Mouse (Mus musculus): Measurements from ENCODE around the gene Plxnc1. TPM values are rescaled to one million over a fixed set of nuclear protein-coding genes. Genes with fewer than 3 reads are reported as not detected.

The Plxnc1 gene
- total RNA-seq, 4 experiments from 2014 or later = 0.17 to 0.68 (median 0.43) TPM

DNA sequence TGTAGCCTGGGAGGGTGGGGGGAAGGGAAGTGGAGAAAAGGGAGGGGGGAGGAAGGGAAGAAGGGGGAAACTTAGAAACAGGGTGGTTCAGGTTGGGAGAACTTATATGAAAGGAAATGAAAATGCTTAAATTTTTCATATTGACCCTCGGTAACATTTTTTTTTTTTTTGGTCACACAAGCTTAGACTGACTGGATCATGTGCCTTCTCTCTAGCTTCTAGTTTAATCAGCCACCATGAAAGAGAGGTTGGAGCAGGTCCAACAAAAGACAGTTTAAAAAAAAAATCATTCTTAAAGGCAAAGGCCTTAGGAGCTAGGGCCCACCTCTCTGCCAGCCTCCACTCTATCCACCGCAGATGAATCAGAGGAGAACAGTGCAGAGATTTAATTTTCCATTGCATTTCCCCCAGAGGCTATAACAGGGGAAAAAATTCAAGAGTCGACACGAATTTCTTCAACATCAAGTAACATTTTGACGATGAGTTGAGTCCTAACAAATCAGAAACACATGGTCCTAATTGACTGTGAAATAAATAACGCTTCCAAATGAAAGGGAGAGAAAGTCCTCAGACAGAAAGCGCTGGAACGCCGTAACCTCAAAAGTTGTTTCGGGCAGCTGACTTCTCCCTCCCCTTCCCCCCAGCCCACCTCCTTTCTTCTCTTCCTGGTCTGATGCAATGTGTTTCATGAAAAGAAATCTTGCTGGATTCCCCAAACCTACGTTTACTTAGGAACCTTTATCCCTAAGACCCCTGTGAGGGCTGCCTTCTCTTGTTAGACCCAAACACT lies 120.5 kb downstream of the Plxnc1 start:
- no peak for DNase-seq (ENCODE audit: low spot score in 2 of 2)

DNA sequence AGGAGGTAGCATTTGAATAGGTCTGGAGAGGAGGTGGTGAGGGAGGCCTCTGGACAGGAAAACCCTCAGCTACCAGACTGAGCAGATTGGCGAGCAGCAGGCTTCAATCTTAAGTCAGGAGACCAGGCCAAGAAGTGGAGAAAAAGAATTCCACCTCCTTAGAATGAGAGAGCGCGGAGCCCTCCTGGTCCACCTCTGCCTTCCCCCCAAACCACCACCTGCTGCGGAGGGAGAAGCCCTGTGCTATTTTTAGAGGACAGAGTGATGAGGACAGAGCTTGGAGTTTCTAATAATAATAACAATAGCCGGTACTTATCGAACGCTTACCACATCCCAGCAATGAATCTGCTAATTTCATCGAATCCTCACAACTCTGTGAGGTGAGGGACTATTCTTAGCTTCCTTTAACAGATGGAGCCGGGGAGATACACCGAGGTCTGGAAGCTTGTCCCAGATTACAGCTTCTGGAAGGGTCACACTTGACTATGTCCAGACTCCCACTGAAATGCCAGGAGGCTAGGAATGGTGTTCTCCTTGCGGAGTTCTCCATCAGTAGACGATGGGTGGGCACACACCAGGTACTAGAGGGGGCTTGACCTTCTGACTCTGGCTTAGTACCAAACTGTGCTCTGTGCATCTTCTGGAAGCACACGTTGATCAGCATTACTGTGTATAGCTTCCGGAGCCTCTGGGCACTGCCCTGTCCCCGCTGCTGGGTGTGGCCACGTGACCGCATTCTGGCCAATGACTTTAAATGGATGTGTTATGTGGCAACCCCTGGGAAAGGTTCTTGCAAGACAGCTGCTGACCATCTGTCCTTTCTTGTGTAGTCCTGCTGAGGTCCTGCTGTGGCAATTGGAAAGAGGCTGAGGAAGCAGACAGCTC lies 125.6 kb downstream of the Plxnc1 start:
- no peak for DNase-seq (ENCODE audit: low spot score in 2 of 2)

DNA sequence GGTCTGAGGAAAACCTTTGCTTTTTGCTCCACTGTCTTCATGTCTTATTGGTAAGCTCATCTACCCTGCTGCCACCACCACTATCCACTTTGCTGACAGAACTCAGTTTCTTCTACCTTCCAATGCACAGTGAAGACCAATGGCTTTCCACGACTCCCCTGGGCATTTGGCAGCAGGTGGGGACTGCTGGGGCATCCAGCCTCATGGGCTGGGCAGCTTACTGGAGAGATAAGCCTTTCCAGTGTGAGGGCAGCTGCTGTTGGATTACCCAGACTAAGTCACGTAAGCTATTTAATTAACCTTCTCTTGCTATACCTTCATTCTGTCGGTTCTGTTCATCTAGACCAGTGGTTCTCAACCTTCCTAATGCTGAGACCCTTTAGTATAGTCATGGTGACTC lies 126.5 kb downstream of the Plxnc1 start:
- DNase-seq (ENCODE audit: low spot score in 2 of 2) = no peak

DNA sequence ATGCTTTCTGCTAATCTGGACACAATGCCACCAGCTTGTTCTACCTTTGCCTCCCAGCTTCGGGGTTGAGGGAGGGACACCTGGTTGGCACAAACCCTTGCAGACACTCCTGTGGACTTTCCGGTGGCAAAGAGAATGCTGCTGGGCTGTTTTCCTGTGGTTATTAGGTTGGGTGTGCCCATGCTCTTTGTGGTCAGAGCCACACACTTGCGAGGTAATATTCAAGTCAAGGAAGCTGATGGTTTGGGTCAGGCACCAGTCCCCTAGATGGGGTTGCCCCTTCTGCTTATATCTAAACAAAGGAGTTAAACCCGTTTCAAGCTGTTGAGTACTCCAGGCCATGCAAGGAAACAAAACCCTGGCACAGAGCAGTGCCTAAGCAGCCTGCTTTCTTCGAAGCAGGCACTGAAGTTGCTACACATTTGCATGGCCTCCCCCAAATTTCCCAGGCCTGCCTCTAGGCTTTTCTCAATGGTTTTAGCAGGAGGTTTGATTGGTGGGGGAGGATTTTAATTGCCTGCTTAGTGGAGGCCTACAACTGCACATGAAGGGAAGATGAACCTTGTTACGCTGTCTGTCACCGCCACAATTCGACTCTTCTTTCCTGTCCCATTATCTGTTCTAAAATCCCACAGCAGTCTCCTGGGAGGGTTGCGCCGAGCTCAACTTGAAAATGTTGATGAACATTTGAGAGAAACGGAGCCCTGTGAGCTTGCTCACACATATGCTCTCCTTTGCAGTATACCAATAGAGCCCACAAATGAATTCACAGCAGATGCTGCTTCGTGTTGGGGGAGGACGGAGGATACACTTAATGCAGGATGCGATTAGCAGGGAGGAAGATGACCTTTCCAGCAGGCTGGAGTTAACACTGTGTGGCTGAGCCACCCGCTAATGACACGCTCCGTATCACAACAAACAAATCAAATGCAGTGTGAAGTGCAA lies 132.5 kb downstream of the Plxnc1 start:
- DNase-seq (ENCODE audit: low spot score in 2 of 2) = no peak

DNA sequence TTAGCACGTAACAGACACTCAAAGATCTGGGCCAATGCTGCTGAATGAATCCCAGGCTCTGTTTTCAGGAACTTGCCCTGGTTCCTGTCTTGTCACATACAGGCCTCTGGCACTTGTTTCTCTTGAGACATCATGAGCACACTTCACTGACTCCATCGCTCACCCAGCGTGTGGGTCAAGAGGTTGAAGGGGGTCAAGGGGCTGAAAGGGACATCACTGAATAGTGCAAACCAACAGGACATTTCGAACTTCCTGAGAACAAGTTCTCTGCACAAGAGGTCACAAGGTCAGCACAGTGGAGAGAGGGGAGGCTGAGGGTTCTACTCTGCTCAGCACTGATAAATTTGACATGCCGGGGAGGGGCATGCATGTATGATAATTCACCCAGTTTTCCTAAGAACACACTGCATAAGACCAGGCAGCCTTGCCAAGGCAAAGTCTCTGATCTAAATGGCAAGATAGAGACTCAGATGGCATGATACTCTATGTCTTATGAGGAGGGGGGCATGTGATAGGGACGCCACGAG lies 134.6 kb downstream of the Plxnc1 start:
- DNase-seq (ENCODE audit: low spot score in 2 of 2) = no peak

DNA sequence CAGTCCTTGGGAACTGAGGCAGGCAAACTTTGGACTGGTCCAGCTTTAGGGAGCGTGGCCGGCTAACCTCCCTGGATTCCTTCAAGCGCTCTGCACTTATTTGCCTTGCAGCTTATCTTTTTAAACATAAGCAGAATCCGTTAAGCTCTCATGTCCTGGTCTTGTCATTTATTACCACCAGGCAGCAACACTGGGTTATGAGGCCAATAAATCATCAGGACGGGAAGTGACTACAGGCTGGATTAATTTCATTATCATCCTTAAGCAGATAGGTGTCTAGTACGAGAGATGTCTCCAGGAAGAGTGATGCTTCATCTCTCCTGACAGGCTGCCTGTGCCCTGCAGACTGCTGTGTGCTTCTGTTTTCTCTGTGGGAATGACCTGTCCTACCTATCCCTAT lies 136.4 kb downstream of the Plxnc1 start:
- no peak for DNase-seq (ENCODE audit: low spot score in 2 of 2)

DNA sequence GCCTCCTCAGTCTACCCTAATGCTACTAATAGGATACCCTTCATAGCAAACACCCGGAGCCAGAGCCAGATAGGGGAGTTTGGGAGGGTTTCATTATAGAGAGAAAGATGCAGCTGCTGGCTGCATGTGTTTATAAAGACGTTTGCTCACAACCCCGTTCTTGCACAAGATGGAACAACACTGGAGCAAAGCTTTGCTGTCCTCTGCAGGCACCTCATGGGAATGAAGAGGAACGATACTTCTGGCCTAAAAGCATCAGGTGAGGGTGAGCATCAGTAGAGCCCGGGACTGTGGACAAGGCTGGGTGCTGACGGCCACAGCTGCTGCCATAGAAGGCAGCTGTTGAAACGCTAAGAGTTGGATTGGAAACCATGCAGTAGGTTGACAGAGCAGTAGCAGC lies 137.3 kb downstream of the Plxnc1 start:
- DNase-seq (ENCODE audit: low spot score in 2 of 2) = no peak

DNA sequence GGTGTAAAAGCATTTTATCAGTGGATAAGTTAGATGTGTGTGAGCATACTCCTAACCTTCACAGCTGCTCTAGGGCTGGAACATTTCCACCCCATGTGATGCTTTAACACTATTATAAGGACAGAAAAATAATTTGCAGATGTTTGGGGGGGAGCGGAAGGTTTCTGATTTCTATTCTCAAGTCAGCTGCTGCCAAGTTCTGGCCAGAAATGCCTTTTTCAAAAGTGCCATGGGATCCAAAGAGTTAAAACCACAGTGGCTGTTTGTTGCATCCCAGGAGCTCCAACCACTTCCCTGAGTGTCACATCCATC lies 139.8 kb downstream of the Plxnc1 start:
- no peak for DNase-seq (ENCODE audit: low spot score in 2 of 2)

DNA sequence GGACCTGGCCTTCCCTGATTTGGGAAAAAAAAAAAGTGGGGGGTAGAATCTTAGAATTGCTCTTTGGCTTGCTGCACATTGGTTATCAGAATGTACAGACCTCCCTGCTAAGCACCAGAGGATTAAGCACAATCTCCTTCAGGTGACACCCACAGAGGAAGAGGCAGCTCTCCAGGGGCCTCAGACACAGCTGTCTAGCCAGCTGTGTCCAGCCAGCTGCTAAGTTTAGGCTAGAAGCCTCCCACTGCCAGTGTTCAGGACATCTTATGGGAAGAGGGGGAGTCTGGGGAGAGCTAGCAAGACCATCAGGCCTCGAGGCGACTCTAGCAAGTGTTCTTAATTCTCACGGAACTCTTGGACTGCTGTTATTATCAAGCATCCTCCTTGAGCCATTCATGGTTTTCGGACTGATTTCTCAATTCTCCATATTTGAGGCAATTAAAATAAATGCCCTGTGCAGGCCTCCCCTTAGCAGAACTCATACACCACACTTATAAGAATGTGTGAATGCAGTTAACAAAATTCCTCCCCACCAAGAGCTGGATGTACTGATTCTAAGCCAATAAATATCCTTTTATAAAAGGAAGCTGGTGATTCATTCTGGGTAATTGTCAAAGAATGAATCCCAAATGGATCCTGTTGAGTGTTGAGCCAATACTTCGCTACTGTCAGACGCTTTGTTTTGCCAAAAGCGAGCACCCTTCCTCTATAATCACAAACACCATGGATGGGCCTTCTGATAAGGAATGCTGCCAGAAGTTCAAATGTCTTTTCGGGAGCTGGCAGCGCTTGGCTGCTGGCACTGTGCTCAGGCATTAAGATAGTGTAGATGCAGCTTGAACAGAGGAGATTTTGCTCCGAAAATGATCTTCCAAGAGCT lies 140.4 kb downstream of the Plxnc1 start:
- DNase-seq (ENCODE audit: low spot score in 2 of 2) = no peak

DNA sequence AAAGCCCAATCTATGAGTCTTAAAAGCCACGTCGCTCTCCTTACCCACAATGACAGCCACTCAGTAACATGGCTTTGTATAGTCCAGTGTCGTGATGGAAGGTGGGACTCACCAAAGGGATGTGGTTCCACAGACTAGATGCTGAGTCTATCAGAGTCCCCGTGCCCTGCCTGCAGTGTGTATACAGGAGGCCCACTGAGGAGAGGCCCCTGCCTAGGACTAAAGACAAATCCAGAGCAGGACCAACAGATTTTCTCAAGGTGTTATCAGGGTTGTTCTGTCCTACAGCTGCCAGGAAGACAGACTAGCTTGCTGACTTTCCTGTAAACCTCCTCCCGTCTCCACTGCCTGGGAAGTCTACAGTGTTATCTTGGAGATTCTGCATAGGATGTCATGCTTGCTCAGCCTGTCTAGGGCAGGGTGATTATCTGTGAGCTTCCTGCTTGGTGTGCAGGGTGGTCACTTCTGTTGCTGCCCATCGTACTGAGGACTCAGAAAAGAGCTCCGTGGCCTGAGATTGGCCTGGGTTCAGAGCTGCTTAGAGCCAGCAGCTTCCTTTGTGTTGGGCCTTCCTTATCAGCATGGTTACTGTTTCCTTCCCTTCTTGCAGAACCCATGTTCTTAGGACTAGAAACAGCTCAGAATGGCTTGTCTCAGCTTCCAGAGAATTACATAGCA lies 143.8 kb downstream of the Plxnc1 start:
- no peak for DNase-seq (ENCODE audit: low spot score in 2 of 2)

DNA sequence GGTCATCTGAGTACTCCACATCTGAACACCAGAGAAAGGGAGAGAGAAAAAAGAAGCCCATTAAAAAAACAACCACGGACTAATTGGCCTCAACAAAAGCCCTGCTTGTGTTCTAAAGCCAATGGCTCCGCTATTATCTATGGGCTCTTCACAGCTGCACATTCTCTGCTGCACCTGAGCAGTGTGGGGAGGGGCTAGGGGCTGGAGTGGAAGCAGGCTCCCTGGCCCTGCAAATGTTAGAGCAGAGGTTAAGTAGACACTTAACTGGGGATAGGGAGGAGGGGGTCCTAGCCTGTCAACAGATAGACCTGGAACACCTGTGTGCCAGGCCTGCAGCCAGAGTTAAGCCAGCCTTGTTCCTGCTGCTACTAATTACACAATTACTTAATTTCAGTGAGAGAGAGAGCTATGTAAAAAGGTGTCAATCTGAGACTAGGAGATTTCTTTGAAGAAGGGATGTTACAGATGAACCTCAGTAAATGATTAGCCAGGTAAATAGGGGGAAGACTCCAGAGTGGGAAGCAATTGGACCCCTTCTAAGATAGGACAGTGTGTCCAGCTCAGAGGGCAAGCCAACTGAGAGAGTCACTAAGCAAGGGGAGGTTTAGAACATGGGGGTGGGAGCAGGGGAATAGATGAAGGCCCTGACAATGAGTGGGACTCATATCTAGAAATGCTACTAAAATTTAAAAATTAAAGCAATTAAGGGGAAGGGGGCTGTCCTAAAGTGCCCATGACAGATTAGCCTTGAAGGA lies 145.0 kb downstream of the Plxnc1 start:
- DNase-seq (ENCODE audit: low spot score in 2 of 2) = no peak

DNA sequence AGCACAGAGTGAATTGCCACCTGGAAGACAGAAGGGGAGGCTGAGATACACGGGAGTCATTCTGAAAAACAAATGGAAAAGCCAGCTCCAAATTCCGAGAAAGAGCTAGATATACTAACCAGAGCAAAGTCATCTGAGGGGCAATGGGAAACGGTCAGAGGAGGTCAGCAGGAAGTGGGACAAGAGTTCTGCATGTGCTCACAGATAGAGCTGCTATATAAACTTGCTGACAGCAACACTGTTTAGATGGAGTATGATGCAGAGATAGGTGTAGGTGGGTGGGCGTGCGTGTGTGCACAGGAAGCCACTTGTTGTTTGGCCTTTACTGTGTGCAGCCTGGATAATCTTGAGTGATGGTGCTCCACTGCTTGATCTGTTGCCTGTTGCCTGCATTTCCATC lies 146.5 kb downstream of the Plxnc1 start:
- no peak for DNase-seq (ENCODE audit: low spot score in 2 of 2)

DNA sequence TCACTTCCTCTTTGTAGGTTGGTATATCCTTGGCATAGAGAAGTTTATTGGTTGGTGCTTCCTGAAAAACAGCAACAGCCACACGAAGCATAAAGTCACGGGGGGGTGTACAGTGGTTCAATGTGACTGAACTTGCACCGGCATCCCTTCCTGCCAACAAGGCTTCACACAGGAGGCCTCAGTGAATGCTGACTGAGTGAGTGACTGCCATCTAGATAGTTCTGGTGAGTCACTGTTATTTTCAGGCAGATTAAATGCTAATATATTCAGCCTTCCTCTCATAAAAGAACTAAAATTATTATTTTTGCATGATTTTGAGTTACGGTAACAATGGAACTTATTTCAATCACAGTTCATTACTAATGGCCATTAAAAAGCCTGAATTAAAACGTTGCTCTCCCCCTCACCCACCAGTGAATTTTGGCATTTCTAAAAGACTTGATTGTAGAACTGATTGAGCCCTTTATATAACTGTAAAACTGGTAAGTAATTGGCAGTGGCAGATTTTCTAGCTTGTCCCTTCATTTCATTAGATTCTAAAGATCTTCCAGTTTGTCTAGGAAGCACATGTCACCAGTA lies 149.9 kb downstream of the Plxnc1 start:
- no peak for DNase-seq (ENCODE audit: low spot score in 2 of 2)

DNA sequence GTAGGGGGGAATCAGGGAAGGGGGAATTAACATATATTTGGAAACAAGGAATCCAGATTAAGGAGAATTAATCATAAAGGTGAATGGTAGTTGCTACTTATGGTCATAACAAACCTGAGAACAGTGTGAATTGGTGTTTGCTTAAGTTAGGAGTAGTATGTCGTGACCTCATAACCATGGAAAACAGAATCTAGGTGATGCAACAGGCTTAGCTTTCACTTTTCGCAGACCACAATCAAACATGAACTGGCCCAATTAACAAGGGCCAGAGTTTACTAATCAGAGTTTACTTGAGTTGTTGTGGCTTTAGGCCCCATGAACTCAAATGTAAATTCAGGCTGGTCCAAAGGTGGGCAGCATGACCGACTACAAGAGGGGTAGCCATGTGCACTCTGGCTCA lies 150.7 kb downstream of the Plxnc1 start:
- DNase-seq (ENCODE audit: low spot score in 2 of 2) = no peak

DNA sequence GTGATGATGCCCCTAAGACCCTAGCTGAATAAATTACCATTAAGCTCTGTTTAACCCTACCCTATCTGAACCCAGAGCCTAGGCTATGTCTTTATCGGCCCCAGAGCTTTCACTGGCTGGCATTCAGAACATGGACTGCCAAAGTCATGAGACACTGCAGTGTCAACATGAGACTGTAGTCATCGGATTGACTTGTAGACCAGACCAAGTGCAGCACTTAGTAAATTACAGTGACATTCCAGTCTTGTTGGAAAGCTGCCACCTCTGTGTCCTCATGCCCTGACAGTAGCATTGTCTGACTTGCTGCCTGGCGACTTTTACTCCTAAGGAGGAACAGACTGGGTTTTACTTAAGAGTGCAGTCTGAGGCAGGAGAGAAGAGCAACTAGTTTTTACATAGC lies 155.4 kb downstream of the Plxnc1 start:
- no peak for DNase-seq (ENCODE audit: low spot score in 2 of 2)

DNA sequence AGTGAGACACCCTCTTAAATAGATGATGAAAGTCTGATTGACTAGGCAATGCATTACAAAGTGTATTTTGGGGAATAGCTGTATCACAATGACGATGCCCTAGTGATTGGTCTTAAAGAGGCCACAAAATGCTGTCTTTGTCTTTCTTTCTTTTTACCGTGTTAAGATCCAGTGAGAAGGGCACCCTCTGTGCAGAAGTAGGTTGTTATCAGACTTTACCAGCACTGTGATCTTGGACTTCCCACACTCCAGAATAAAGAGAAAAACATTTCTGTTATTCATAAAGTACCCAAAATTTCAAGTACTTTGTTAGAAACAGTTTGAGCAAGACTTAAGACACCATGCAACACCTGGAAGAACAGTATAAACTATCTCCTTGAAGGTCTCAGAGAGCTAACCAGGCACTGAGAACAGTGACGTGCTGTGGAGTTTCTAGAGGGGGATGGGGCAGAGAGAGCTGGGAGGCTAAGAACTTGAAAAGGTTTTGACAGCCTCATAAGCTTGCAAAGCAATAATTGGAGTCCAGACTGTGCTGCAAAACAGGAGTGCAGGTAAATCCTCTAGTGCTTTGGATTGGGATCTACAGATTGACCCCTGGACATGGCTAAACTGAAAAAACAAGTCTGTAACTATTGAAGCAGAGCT lies 163.9 kb downstream of the Plxnc1 start:
- no peak for DNase-seq (ENCODE audit: low spot score in 2 of 2)

DNA sequence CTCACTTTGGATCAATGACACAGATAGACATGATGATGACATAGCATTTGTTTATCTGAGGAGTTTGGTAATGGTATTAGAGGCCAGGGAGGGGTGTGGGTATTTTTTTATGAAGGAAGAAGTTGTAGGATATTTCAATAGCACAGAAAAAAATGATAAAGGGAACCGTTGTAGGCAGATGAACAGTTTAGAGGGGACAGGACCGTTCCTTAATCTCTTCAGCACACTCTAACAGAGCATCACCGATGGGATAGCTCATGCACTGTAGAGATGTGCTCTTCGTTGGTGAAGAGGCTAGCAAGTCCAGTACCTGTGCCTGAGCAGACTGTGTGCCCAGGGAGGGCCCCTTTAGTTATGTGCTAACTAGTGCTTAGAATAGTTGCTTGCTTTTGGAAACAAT lies 165.3 kb downstream of the Plxnc1 start:
- no peak for DNase-seq (ENCODE audit: low spot score in 2 of 2)

DNA sequence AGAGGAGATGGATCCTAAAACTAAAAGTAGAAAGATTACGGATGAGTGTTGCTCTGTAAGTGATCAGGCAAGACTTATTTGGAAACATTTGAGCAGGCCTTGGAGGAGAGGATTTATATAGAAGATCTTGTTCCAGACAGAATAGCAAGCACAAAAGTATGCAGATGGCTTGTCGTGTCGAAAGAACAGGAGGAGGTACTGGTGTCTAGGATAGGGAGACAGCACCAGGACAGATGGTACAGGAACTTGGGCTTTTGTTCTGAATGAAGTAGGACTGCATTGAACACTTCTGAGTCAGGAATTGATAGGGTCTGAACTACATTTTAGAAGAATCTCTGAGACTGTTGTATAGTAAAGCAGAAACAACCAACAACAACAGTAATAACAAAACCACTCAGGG lies 167.1 kb downstream of the Plxnc1 start:
- DNase-seq (ENCODE audit: low spot score in 2 of 2) = no peak

Data from gastrocnemius, adult 8-10 months (tissue).